Mouse (Mus musculus) liver, adult 2 months (tissue): ENCODE results near the gene Bcar1.

Source experiments
- CTCF ChIP-seq: fragments of 200-500 bp; IDR thresholded peaks from 2 replicates; pipeline ENCODE4 v1.5.1; 2011; ENCODE audit warnings: low read depth, low read length, control low read depth
- POLR2A ChIP-seq: fragments of 200-500 bp; IDR thresholded peaks from 2 replicates; pipeline ENCODE4 v1.6.1; 2011; ENCODE audit warnings: low read length, control low read depth; ENCODE audit not compliant: insufficient read depth; ENCODE audit errors: extremely low read depth

- no peak for TF ChIP-seq CTCF
- TF ChIP-seq POLR2A = no peak
Observed at GRCm38 (mm10) chr8:111786701-111787588, 43.3 kb upstream of the Bcar1 start.
